Mouse (Mus musculus) ES-Bruce4 (cell line): ENCODE data around the gene Lmtk2. TPM values are rescaled to one million over a fixed set of nuclear protein-coding genes. Genes with fewer than 3 reads are reported as not detected.
A peak's percentile ranks its signal among the peaks of the same experiment; 100 is the strongest.

Experiments used
- H3K27ac ChIP-seq: 2 replicates; pipeline ENCODE4 v1.5.1; 2012; ENCODE audit warnings: low read length, inconsistent platforms; ENCODE audit not compliant: insufficient read depth
- H3K27me3 ChIP-seq: 2 replicates; pipeline ENCODE4 v1.6.1; 2012; ENCODE audit warnings: mild to moderate bottlenecking, low read length, inconsistent platforms; ENCODE audit not compliant: control insufficient read depth, poor library complexity, insufficient read depth, severe bottlenecking
- H3K36me3 ChIP-seq: 2 replicates; pipeline ENCODE4 v1.6.1; 2012; ENCODE audit warnings: inconsistent platforms, mild to moderate bottlenecking, low read length, moderate library complexity; ENCODE audit not compliant: control insufficient read depth, poor library complexity, insufficient read depth, severe bottlenecking
- H3K4me1 ChIP-seq: one replicate; pipeline ENCODE4 v1.8.1; 2011; ENCODE audit warnings: low read length; ENCODE audit not compliant: control insufficient read depth, insufficient read depth
- H3K4me3 ChIP-seq: 2 replicates; pipeline ENCODE4 v1.5.1; 2011; ENCODE audit warnings: low read depth, mild to moderate bottlenecking, low read length
- H3K9ac ChIP-seq: 2 replicates; pipeline ENCODE4 v1.6.1; 2012; ENCODE audit warnings: low read depth, mild to moderate bottlenecking, inconsistent platforms; ENCODE audit not compliant: poor library complexity, severe bottlenecking
- H3K9me3 ChIP-seq: replicated peaks from 2 replicates; pipeline ENCODE4 v1.6.1; 2012; ENCODE audit warnings: mild to moderate bottlenecking, low read length, inconsistent platforms; ENCODE audit not compliant: control insufficient read depth, poor library complexity, insufficient read depth, severe bottlenecking
- CTCF ChIP-seq: IDR thresholded peaks from one replicate; pipeline ENCODE4 v1.8.1; 2011; ENCODE audit warnings: low read depth, low read length
- EP300 ChIP-seq: IDR thresholded peaks from 2 replicates; pipeline ENCODE4 v1.6.1; 2011; ENCODE audit warnings: low read depth, low read length; ENCODE audit not compliant: insufficient read depth
- POLR2A ChIP-seq: IDR thresholded peaks from one replicate; pipeline ENCODE4 v1.8.1; 2011; ENCODE audit warnings: low read length; ENCODE audit not compliant: insufficient read depth
- polyA plus RNA-seq: library from polyadenylated mRNA; stranded (reverse); fragments of >200 nt; gene quantifications from 2 replicates; pipeline ENCODE4 v1.2.4, GENCODE M21; 2011; ENCODE audit warnings: low read depth; ENCODE audit not compliant: missing spikeins, insufficient read depth, insufficient read length

Gene Lmtk2
- polyA plus RNA-seq, 1 experiment: 47.1 TPM

GRCm38 (mm10) chr5:144215992-144216391 is 115.8 kb downstream of the Lmtk2 start:
- Histone ChIP-seq H3K4me1 (peaks cover 3% of the 10 kb centered on the region), H3K4me3 (no peak overlapping the region), H3K9ac (no peak overlapping the region), H3K27ac (no peak overlapping the region), H3K9me3 (no peaks in the 10 kb centered on the region), H3K36me3 (no peaks in the 10 kb centered on the region), H3K27me3 (no peaks in the 10 kb centered on the region)
- TF ChIP-seq CTCF (no peak), EP300 (no peak), POLR2A (no peak)

- TF ChIP-seq EP300 (no peak), POLR2A (no peak), CTCF (no peak)
- no peak overlapping the region for H3K4me3 ChIP-seq
- peaks cover 3% of the 10 kb centered on the region for H3K4me1 ChIP-seq
- H3K9ac ChIP-seq: no peak overlapping the region
- H3K36me3 ChIP-seq: no peaks in the 10 kb centered on the region
- no peaks in the 10 kb centered on the region for H3K9me3 ChIP-seq
- no peak overlapping the region for H3K27ac ChIP-seq
- no peaks in the 10 kb centered on the region for H3K27me3 ChIP-seq
These were observed 117.8 kb downstream of the Lmtk2 start for GRCm38 (mm10) chr5:144218061-144218460.

GRCm38 (mm10) chr5:144219306-144219705 is 119.1 kb downstream of the Lmtk2 start:
- H3K27me3 ChIP-seq: no peaks in the 10 kb centered on the region
- H3K36me3 ChIP-seq: no peaks in the 10 kb centered on the region
- no peak overlapping the region for H3K27ac ChIP-seq
- no peak overlapping the region for H3K9ac ChIP-seq
- H3K4me3 ChIP-seq: no peak overlapping the region
- TF ChIP-seq EP300 (no peak), POLR2A (no peak), CTCF (no peak)
- H3K4me1 ChIP-seq: peaks cover 3% of the 10 kb centered on the region
- H3K9me3 ChIP-seq: no peaks in the 10 kb centered on the region

GRCm38 (mm10) chr5:144219936-144220335 is 119.7 kb downstream of the Lmtk2 start:
- TF ChIP-seq POLR2A: no peak
- TF ChIP-seq CTCF: no peak
- no peak for TF ChIP-seq EP300
- Histone ChIP-seq H3K9ac (no peak overlapping the region), H3K9me3 (no peaks in the 10 kb centered on the region), H3K27me3 (no peaks in the 10 kb centered on the region), H3K27ac (no peak overlapping the region), H3K4me1 (peaks cover 3% of the 10 kb centered on the region), H3K4me3 (no peak overlapping the region), H3K36me3 (no peaks in the 10 kb centered on the region)

GRCm38 (mm10) chr5:144221305-144221704 is 121.1 kb downstream of the Lmtk2 start:
- peaks cover 3% of the 10 kb centered on the region for H3K4me1 ChIP-seq
- no peaks in the 10 kb centered on the region for H3K27me3 ChIP-seq
- TF ChIP-seq POLR2A: no peak
- no peak for TF ChIP-seq EP300
- no peak for TF ChIP-seq CTCF
- H3K36me3 ChIP-seq: no peaks in the 10 kb centered on the region
- no peak overlapping the region for H3K4me3 ChIP-seq
- H3K9ac ChIP-seq: no peak overlapping the region
- no peaks in the 10 kb centered on the region for H3K9me3 ChIP-seq
- H3K27ac ChIP-seq: no peak overlapping the region

- peaks cover 3% of the 10 kb centered on the region for H3K4me1 ChIP-seq
- H3K9ac ChIP-seq: peak overlapping the region; percentile 69
- H3K36me3 ChIP-seq: no peaks in the 10 kb centered on the region
- TF ChIP-seq POLR2A (no peak), EP300 (no peak), CTCF (no peak)
- no peak overlapping the region for H3K27ac ChIP-seq
- no peaks in the 10 kb centered on the region for H3K27me3 ChIP-seq
- peak overlapping the region; percentile 87 for H3K4me3 ChIP-seq
- H3K9me3 ChIP-seq: no peaks in the 10 kb centered on the region
These were observed 122.7 kb downstream of the Lmtk2 start for GRCm38 (mm10) chr5:144222811-144223502.
